Mouse (Mus musculus): ENCODE measurements at regions not wholly inside any gene's neighbourhood (a gene's known extent, or its start where the extent isn't known, plus 50 kb on each side); places are given as distances from the start of the nearest gene placed in this dataset.

- WGBS: 85% methylated on average over 3 of the region's 3 CpGs
- no peak overlapping the region for H3K27ac ChIP-seq
- H3K36me3 ChIP-seq: no peaks in the 10 kb centered on the region
- no peak for ATAC-seq (ENCODE audit: insufficient number of reproducible peaks, insufficient read depth, low FRiP score, low TSS enrichment)
- no peak overlapping the region for H3K9ac ChIP-seq
- H3K27me3 ChIP-seq: no peaks in the 10 kb centered on the region
- no peak overlapping the region for H3K4me3 ChIP-seq
- H3K9me3 ChIP-seq: no peaks in the 10 kb centered on the region
- no peaks in the 10 kb centered on the region for H3K4me1 ChIP-seq
- no peak overlapping the region for H3K4me2 ChIP-seq (replicated peaks)
Measured at GRCm38 (mm10) chr17:74948476-74948875, 56.9 kb upstream of the Ltbp1 start.

GRCm38 (mm10) chr17:74950316-74950715, 55.1 kb upstream of the Ltbp1 start:
- no peak for ATAC-seq (ENCODE audit: insufficient number of reproducible peaks, insufficient read depth, low FRiP score, low TSS enrichment)
- Histone ChIP-seq H3K4me1 (no peaks in the 10 kb centered on the region), H3K9me3 (no peaks in the 10 kb centered on the region), H3K4me3 (no peak overlapping the region), H3K4me2 (replicated peaks) (no peak overlapping the region), H3K36me3 (no peaks in the 10 kb centered on the region), H3K27ac (no peak overlapping the region), H3K27me3 (no peaks in the 10 kb centered on the region), H3K9ac (no peak overlapping the region)
- 95% methylated on average over 2 of the region's 2 CpGs for WGBS

- no peaks in the 10 kb centered on the region for H3K9me3 ChIP-seq
- 88% methylated on average over 2 of the region's 2 CpGs for WGBS
- H3K27ac ChIP-seq: no peak overlapping the region
- no peaks in the 10 kb centered on the region for H3K27me3 ChIP-seq
- no peak overlapping the region for H3K4me3 ChIP-seq
- no peaks in the 10 kb centered on the region for H3K4me1 ChIP-seq
- no peak overlapping the region for H3K9ac ChIP-seq
- 0 out of 2 replicates have a peak, but pooled peaks have one; percentile 28 for ATAC-seq (ENCODE audit: insufficient number of reproducible peaks, insufficient read depth, low FRiP score, low TSS enrichment)
- no peak overlapping the region for H3K4me2 ChIP-seq (replicated peaks)
- no peaks in the 10 kb centered on the region for H3K36me3 ChIP-seq
Measured at GRCm38 (mm10) chr17:74954988-74955387, 50.4 kb upstream of the Ltbp1 start.

Measured in embryonic facial prominence, embryonic 12.5 days (tissue).